Mouse (Mus musculus) kidney, adult 2 months (tissue): ENCODE data around the gene Tspan12. TPM values are rescaled to one million over a fixed set of nuclear protein-coding genes. Genes with fewer than 3 reads are reported as not detected.

Experiments
- DNase-seq: peaks from one replicate; pipeline ENCODE4 v3.0.0; 2021
- H3K27ac ChIP-seq: fragments of 200-500 bp; 2 replicates; pipeline ENCODE4 v1.5.1; 2012; ENCODE audit warnings: low read depth, low read length, control low read depth, inconsistent platforms; ENCODE audit not compliant: insufficient read depth
- H3K27me3 ChIP-seq: fragments of 200-500 bp; replicated peaks from 2 replicates; pipeline ENCODE4 v1.6.1; 2012; ENCODE audit warnings: mild to moderate bottlenecking, moderate library complexity, low read length, inconsistent platforms; ENCODE audit not compliant: control insufficient read depth, insufficient read depth
- H3K36me3 ChIP-seq: fragments of 200-500 bp; 2 replicates; pipeline ENCODE4 v1.6.1; 2012; ENCODE audit warnings: mild to moderate bottlenecking, moderate library complexity, low read length, inconsistent platforms; ENCODE audit not compliant: control insufficient read depth, insufficient read depth
- H3K4me1 ChIP-seq: fragments of 200-500 bp; 2 replicates; pipeline ENCODE4 v1.6.1; 2011; ENCODE audit warnings: low read length; ENCODE audit not compliant: control insufficient read depth, insufficient read depth
- H3K4me3 ChIP-seq: fragments of 200-500 bp; 2 replicates; pipeline ENCODE4 v1.5.1; 2011; ENCODE audit warnings: mild to moderate bottlenecking, low read depth, low read length, control low read depth; ENCODE audit not compliant: insufficient read depth
- CTCF ChIP-seq: fragments of 200-500 bp; conservative IDR thresholded peaks from 2 replicates; pipeline ENCODE4 v1.5.1; 2011; ENCODE audit warnings: low read depth, mild to moderate bottlenecking, control low read depth, low read length, moderate library complexity, mixed read lengths; ENCODE audit not compliant: insufficient read depth, insufficient read length
- POLR2A ChIP-seq: fragments of 200-500 bp; IDR thresholded peaks from one replicate; pipeline ENCODE4 v1.6.1; 2011; ENCODE audit warnings: low read depth, low read length, control low read depth
- WGBS: fragments of 180-500 bp; shearing (Covaris S2); methylation state at CpG from one replicate; pipeline ENCODE4 v1.1.7; 2018; 5-methylcytosine and 5-hydroxymethylcytosine counted together
- polyA plus RNA-seq: library from polyadenylated mRNA; depleted of rRNA; stranded (reverse); fragments of >200 nt; gene quantifications from 2 replicates; pipeline ENCODE4 v1.2.3, GENCODE M21; 2012

The Tspan12 gene
- polyA plus RNA-seq, 1 experiment: 21.7 TPM

DNA sequence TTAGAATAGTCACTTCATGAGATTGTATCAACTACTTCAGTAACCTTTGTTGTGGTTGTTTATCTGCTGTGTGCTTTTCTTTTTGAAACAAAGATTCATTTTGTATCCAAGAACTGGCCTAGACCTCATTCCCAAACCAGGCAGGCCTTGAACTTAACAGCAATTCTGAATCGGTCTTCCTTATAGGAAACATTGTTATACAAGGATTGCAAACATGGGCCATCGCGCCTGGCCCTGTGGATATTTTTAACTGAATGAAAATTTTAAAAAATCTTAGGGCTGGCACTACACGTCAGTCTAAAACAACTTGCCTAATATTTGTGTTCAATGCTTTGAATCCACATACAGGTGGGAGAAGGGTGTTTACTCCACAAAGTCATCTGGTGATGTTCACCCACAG, 3.5 kb downstream of the Tspan12 start:
- peaks cover 3% of the 10 kb centered on the region; the same call in 1 of the 2 replicates for H3K4me1 ChIP-seq
- H3K4me3 ChIP-seq: no peak overlapping the region
- H3K27ac ChIP-seq: no peak overlapping the region
- H3K27me3 ChIP-seq: no peaks in the 10 kb centered on the region
- DNase-seq: no peak
- no peaks in the 10 kb centered on the region for H3K36me3 ChIP-seq
- no peak for TF ChIP-seq CTCF
- TF ChIP-seq POLR2A: no peak
- WGBS: 95% methylated on average over 4 of the region's 4 CpGs

DNA sequence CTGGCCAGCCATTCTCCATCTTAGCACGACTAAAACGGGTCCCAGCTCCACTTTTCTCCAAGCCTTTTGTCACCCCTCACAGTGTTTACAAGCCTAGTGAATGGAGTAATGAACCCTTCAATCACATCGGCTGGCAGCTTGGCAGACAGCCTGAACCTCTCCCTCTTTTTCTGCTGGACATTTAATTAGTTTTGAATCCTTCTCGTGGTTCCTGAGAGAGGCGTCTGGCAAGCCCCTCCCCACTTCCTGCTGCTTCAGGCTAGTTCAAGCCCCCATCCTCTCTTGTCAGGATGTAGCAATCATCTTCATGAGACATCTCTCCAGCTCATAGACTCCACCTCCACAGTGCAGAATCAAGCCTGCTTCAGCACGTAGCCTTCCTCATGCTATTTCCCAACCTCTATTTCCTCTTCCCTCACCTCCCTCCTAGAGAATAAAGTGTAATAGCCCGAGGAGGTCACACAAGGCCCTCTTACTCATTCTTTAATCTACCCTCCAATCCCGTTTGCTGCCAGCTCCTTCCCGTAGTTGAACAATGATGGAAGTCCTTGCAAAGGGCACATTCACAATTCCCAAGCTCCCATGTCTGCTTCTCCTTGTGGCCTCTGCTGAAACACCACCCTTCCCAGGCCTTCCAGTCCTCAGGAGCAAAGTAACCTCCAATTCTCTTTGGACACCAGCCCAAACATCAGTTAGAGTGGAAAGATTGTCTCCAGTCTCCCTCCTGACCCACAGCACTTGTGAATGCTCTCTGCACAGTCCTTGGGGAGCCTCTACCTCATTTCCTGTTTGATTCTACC, 12.1 kb downstream of the Tspan12 start:
- no peak overlapping the region for H3K4me3 ChIP-seq
- peaks cover 14% of the 10 kb centered on the region for H3K4me1 ChIP-seq
- 15% methylated on average over 9 of the region's 9 CpGs for WGBS
- no peak for TF ChIP-seq CTCF
- TF ChIP-seq POLR2A: no peak
- H3K36me3 ChIP-seq: no peaks in the 10 kb centered on the region
- no peaks in the 10 kb centered on the region for H3K27me3 ChIP-seq
- peak; percentile 36 for DNase-seq
- H3K27ac ChIP-seq: peak overlapping the region; percentile 40

DNA sequence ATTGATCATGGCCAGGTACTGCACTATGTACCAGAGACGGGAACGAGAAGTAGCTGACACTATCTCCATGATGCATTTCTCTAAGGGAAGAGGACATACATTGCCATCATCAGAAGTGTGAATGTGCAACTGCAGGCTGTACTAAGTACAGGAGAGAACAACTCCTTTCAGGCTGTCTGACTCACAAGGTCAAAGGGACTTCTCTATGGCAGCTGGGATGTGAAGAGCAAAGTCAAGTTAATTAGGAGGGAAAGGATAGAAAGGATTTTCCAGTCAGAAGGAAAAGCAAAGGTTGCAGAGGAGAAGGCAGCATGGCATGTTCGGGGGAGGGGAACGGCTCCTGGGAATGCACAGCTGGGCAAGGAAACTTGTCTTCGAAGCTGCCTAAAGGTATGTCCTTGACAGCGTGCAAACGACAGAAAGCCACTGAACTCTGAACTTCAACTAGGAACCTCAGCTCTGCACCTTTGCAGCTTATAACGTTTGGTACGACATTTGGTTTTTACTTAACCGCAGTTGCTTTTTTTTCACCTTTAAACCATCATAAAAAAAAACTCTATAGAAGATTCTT, 13.0 kb downstream of the Tspan12 start:
- Histone ChIP-seq H3K27ac (peak overlapping the region; percentile 78; the same call in 1 of the 2 replicates), H3K4me1 (peaks cover 14% of the 10 kb centered on the region), H3K36me3 (no peaks in the 10 kb centered on the region; the same call in none of the 2 replicates), H3K27me3 (no peaks in the 10 kb centered on the region), H3K4me3 (no peak overlapping the region)
- TF ChIP-seq POLR2A: no peak
- TF ChIP-seq CTCF: no peak
- WGBS: 48% methylated on average over 10 of the region's 10 CpGs
- no peak for DNase-seq

DNA sequence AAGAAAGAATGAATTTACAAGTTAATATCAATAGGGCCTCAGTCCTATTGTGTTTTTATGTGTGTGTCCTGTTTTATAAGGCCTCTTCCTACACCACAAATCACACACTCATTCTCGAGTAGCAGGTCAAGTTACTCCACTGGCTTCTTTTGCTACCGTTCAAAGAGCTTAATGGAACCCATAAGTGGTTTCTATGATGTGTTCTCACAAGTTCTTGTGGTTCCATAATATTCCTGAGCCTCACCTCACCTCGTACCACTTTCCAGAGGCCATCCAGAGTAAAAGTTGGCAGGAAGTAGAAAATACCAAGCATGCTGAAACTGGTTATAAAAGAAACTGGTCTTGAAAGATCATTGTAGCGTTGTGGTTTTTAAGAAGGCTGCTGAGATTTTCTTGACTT, 18.8 kb downstream of the Tspan12 start:
- no peak for TF ChIP-seq POLR2A
- no peak for TF ChIP-seq CTCF
- 0 out of 2 replicates have a peak, but pooled peaks cover 5% of the 10 kb centered on the region for H3K4me1 ChIP-seq
- H3K27ac ChIP-seq: no peak overlapping the region
- 84% methylated on average over 4 of the region's 4 CpGs for WGBS
- H3K36me3 ChIP-seq: no peaks in the 10 kb centered on the region; the same call in none of the 2 replicates
- no peaks in the 10 kb centered on the region for H3K27me3 ChIP-seq
- DNase-seq: no peak
- no peak overlapping the region for H3K4me3 ChIP-seq

DNA sequence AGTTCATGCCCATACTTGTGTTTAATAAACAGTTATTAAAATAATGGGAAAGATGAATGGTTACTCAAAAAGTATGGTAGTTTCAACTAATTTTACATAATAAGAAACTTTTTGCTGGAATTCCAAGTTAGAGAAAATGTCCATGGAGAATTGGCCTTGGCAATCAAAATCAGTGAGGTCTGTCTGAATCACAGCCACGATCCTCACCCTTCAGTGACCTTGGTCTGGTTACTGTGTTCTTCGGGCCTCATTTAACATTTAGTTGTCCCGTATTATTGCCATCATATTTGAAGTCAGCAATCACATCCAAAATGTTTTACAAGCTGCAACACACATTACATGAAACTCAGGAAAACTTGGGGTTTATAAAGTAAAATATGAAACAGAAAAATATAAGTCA, 20.4 kb downstream of the Tspan12 start:
- Histone ChIP-seq H3K4me3 (no peak overlapping the region), H3K36me3 (no peaks in the 10 kb centered on the region; the same call in none of the 2 replicates), H3K27ac (0 out of 2 replicates have a peak overlapping the region, but pooled peaks have one; percentile 38), H3K27me3 (no peaks in the 10 kb centered on the region), H3K4me1 (0 out of 2 replicates have a peak, but pooled peaks cover 5% of the 10 kb centered on the region)
- DNase-seq: no peak
- TF ChIP-seq POLR2A (no peak), CTCF (no peak)
- WGBS: 36% methylated on average over 3 of the region's 3 CpGs

DNA sequence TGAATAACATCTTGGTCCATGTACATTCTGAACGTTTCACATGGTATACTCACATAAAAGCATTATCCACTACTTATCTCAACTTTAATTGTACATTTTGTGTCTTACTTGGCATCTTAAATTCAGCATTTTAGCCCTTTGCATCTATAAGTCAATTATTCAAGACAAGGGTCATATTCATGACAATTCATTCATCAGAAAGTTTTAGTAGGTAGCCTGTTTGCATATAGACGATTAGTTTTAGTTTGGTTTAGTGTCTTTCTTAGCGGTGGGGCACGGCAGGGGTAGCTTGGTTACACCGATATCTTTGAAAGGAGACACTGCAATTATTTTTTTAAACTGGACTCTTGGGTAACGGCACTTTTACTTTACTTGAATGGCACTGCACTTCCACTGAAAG, 21.4 kb downstream of the Tspan12 start:
- no peak overlapping the region for H3K27ac ChIP-seq
- H3K27me3 ChIP-seq: no peaks in the 10 kb centered on the region
- no peak for DNase-seq
- no peak overlapping the region for H3K4me3 ChIP-seq
- H3K4me1 ChIP-seq: 0 out of 2 replicates have a peak, but pooled peaks cover 5% of the 10 kb centered on the region
- TF ChIP-seq CTCF (no peak), POLR2A (no peak)
- WGBS: 74% methylated on average over 6 of the region's 6 CpGs
- H3K36me3 ChIP-seq: no peaks in the 10 kb centered on the region; the same call in none of the 2 replicates

DNA sequence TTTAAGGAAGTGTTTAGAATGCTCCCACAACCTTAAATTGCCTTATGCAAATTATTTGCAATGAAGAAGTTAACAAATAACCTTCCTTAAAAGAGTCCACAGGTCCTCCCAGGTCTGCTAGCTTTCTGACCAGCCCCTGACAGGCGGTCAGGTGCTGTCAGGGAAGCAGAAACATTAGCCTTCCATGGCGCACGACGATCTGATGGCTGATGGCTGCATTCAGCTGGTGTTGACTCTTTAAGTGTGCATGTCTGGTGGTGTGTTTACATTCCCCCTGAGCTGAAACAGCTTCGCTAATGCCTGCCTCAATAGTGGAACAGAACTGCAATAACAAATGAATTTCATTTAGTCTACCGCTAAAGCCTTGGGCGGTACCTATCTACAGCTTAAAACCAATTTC, 22.4 kb downstream of the Tspan12 start:
- TF ChIP-seq POLR2A: no peak
- no peak for TF ChIP-seq CTCF
- Histone ChIP-seq H3K4me3 (no peak overlapping the region), H3K27ac (peak overlapping the region; percentile 61; the same call in 1 of the 2 replicates), H3K27me3 (no peaks in the 10 kb centered on the region), H3K4me1 (0 out of 2 replicates have a peak, but pooled peaks cover 5% of the 10 kb centered on the region), H3K36me3 (no peaks in the 10 kb centered on the region; the same call in none of the 2 replicates)
- WGBS: 52% methylated on average over 7 of the region's 7 CpGs
- DNase-seq: no peak
